Mouse (Mus musculus): ENCODE measurements around the gene Saysd1.

Saysd1 gene

DNA sequence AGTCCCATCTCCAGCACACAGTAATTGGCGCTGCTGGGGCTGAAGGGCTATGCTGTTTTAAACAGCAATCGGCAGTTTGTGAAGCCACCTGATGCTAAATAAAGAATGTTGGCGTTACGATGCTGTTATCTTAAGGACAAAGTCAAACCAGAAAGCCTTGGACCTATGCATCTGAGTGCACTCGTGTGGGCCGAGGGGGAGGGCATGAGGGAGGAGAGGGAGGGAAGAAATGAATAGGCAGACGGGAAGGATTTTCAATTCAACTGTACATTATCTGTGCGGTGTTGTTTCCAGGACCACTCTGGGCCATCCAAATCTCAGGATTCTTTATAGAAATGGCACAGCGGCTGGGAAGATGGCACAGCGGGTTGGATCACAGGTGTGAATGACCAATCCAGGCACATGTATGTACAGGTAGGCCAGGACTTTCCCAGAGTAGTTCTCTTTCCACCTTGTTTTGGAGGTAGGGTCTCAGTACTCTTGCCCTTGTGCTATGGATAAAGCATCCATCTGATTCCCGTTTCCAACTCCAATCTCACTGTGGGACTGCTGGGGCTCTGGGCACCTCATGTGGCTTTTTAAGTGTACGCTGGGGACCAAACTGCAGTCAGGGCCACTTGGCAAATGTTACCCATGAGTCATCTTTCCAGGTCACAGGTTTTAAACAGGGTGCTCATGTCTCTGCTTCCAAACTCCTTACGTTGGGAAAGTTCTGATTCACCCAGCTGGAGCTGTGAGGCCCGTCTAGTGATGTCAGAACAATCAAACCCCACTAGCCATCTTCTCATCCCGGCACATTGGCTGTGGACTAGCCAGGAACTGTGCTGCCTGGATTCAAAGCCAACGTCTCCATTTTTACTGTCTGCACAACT is at the start of gene Saysd1:
Gene Saysd1, minus strand, starts transcription at position 51 of the 872 bp plus-strand sequence.
- peak; percentile 29 for DNase-seq (ENCODE audit: low read depth, low spot score)

GRCm38 (mm10) chr14:20185426-20185825 is 47.1 kb upstream of the Saysd1 start:
- no peak for DNase-seq (ENCODE audit: low read depth, low spot score)

- DNase-seq (ENCODE audit: low read depth, low spot score) = no peak
Observed at GRCm38 (mm10) chr14:20183701-20184100, 45.4 kb upstream of the Saysd1 start.

GRCm38 (mm10) chr14:20182596-20182995 is 44.3 kb upstream of the Saysd1 start:
- no peak for DNase-seq (ENCODE audit: low read depth, low spot score)

GRCm38 (mm10) chr14:20181466-20181921 is 43.2 kb upstream of the Saysd1 start, which contains the start of gene Kcnk5:
TSS of gene Kcnk5 (minus strand) at chr14:20181809.
- no peak for DNase-seq (ENCODE audit: low read depth, low spot score)

- DNase-seq (ENCODE audit: low read depth, low spot score) = no peak
Observed at GRCm38 (mm10) chr14:20180751-20181162, 42.4 kb upstream of the Saysd1 start.

DNA sequence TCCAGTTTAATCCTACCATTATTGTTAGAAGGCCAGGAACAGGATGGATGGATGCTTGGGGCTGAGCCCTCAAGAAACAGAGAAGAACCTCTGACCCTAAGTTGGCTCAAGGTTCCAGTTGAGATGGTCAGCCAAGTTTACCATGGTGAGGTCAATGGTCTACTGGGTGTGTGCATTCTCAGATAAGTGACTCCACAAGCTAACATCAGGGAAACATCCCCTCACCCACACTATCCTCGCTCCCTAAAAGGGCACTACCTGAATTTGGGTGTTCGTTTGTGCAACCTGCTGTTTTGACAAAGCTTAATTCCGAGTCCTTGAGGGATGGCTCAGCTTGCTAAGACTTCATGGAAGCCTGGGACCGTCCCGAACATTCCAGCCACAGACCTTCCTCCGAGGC is 42.0 kb upstream of the Saysd1 start:
- no peak for DNase-seq (ENCODE audit: low read depth, low spot score)

GRCm38 (mm10) chr14:20179731-20180280 is 41.5 kb upstream of the Saysd1 start:
- DNase-seq (ENCODE audit: low read depth, low spot score) = no peak

- DNase-seq (ENCODE audit: low read depth, low spot score) = no peak
Observed at GRCm38 (mm10) chr14:20179080-20179479, 40.7 kb upstream of the Saysd1 start.

DNA sequence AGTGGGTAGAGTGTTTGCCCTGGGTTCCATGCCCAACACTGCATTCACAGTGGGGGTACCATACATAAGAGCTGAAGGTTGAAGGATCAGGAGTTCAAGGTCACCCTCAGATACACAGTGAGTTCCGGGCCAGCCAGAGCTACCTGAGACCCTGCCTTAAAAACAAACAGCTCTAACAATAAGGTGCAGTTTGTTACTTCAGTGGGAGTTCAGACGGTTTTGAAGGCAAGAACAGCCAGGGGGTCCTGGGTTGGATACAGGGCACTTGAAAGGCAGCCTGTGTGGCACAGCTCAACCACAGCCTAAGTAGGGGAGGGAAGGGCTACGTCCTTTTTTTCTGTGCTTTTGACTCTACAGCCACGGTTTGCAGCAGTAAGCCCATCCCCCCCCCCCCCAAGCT is 40.3 kb upstream of the Saysd1 start:
- DNase-seq (ENCODE audit: low read depth, low spot score) = no peak

DNA sequence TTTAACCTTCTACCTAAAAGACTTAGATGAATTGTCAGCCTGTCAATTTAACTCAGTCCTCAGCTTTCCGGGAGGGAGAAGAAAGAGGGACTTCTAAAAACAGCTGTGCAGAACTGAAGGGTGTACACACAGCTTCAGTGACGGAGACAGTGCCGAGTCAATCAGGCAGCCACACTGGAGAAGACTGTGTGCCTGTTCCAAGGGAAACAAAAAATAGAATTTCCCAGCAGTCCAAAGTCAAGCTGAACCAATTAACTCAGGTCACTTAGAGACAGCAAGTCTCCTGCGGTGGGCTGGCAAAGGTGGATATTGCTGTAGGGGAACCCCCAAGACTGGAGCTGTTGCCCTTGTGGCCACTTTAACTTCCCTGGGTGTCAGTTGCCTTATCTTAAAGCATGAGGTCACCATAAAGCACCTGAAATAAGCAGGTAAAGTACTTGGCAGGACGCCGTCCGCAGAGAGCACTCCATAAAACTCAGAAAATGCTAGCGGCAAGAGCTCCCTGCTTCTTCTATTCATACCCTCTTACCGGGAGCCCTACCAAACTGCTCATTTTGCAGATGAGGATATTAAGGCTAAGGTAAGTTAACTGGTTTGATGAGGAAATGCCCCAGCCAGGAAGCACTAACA is 39.3 kb upstream of the Saysd1 start:
- DNase-seq (ENCODE audit: low read depth, low spot score) = no peak

- DNase-seq (ENCODE audit: low read depth, low spot score) = no peak
Observed at GRCm38 (mm10) chr14:20175705-20176104, 37.4 kb upstream of the Saysd1 start.

DNA sequence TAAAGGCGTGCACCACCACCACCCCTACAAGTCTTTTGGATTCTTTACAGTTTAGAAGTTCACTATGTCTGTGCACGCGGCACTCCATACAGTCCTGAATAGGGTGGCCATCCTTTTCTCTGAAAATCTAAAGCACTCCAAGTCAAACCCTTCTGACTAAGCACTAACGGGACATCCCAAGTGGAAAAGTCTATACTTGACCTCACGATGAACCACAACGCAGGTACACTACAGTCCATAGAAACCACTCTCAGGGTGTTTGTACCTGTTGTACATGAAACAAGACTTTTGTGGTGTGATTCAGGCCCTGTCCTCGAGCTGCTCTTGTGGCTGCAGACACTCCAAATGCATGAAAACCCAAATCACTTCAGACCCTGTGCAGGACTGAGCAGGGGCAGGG is 36.8 kb upstream of the Saysd1 start:
- no peak for DNase-seq (ENCODE audit: low read depth, low spot score)

DNA sequence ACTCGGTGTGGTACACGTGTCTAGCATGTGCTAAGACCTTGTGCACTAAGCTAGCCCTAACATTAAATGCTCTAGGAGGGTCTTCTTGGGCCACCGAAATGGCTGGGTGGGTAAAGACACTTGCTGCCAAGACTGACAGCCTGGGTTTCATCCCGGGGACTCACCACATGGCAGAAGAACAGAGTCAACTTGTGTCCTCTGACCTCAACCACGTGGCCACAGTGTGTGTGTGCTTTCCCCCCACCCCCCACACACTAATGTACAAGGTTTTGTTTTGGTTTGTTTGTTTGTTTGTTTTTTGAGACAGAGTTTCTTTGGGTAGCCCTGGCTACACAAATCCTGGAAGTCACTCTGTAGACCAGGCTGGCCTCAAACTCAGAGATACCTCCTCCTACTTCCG is 36.4 kb upstream of the Saysd1 start:
- no peak for DNase-seq (ENCODE audit: low read depth, low spot score)

DNA sequence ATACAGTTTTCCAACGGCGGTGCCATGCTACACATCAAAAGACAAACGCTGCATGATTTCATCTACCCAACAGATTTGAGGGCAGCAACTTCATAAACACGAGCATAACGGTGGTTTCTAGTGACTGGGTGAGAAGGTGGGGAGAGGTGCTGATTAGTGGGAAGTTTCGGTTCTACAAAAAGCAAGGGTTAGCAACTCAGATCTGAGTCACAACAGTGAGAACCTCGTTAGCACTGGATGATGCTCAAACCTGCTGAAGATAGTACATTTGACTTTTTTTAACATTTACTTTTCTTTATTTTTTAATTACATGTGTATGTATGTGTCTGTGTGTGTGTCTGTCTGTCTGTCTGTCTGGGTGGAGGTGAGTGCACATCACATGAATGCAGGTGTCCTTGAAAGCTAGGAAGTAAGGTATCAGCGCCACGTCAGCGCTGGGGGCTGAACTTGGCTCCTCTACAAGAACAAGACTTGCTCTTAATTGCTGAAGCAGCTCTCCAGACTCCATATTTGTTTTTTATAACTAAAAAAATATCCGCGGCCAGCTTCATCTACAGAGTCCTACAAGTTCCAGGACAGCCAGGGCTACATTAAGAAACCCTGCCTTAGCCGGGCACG is 35.6 kb upstream of the Saysd1 start:
- DNase-seq (ENCODE audit: low read depth, low spot score) = no peak

DNA sequence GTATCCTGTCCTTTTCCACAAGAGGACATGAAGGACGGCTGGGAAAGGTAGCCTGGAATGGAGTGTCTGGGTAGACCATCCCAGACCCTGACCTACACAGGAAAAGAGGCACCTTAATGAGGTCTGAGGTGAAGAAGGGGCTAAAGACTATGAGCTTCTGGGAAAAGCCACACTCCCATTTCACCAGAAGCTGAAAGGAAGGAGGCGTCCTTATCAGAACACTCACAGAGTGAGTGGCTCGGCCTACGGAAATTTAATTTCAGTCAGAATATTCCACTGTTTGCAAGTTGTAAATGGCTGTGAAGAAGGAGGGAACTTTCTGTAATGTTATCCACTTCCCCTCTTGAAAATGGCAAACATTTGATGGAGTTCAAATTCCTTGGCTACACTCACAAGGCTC is 34.6 kb upstream of the Saysd1 start:
- no peak for DNase-seq (ENCODE audit: low read depth, low spot score)

- no peak for DNase-seq (ENCODE audit: low read depth, low spot score)
Observed at GRCm38 (mm10) chr14:20172509-20172908, 34.2 kb upstream of the Saysd1 start.

GRCm38 (mm10) chr14:20171840-20172239 is 33.5 kb upstream of the Saysd1 start:
- DNase-seq (ENCODE audit: low read depth, low spot score) = no peak

DNA sequence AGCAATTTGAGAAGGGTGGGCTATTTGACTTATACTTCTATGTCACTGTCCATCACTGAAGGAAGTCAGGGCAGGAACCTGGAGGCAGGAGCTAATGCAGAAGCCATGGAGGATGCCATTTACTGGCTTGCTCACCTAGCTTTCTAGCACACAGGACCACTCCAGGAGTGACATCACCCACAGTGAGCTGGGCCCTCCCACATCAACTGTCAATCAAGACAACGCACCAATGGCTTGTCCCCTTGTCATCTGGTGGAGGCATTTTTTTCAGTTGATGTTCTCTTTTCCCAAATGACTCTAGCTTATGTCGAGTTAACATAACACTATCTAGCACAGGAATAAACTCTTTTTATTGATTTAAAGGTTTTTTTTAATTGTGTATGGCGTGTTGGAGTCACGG is 30.9 kb upstream of the Saysd1 start:
- DNase-seq (ENCODE audit: low read depth, low spot score) = no peak

- no peak for DNase-seq (ENCODE audit: low read depth, low spot score)
Observed at GRCm38 (mm10) chr14:20168478-20168877, 30.1 kb upstream of the Saysd1 start.

DNA sequence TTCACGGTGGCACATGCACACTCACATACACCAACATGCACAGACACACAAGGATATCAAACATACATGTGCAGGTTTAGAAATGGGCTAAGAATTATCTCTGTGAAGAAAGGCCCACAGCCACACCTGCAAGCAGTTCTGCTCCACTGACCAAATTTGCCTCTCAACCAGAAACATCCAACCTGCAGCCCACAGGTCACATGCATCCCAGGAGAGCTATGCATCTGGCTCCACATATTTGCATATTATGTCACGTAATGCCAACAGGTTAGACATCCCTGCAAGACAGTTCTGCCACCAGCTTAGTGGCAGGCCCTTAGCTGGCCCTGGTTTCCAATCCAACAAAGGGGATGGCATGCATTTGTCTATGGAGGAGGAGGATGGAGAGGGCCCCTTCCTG is 29.7 kb upstream of the Saysd1 start:
- DNase-seq (ENCODE audit: low read depth, low spot score) = no peak

DNA sequence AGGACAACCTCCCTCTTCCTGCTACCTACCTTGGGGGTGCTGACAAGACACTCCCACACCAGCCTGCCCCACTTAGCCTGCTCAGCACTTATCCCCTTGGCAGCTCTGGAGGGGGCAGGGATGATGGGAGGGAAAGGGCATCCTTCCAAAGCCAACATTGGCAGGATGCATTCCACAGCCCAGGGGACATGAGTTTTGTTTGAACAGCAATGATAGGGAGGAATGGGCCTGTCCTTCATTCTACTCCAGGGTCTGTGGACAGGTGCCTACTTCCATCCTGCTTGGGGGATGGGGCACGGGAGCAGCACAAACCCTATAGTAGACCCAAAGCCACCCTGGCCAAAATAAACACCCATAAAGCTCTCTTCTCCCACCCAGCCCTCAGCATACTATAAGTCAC is 27.1 kb upstream of the Saysd1 start:
- peak; percentile 36 for DNase-seq (ENCODE audit: low read depth, low spot score)

All from 3T3-L1 (cell line).